Comparison of ENCODE assay signal across 25 mouse cellular contexts in the genomic region with DNA sequence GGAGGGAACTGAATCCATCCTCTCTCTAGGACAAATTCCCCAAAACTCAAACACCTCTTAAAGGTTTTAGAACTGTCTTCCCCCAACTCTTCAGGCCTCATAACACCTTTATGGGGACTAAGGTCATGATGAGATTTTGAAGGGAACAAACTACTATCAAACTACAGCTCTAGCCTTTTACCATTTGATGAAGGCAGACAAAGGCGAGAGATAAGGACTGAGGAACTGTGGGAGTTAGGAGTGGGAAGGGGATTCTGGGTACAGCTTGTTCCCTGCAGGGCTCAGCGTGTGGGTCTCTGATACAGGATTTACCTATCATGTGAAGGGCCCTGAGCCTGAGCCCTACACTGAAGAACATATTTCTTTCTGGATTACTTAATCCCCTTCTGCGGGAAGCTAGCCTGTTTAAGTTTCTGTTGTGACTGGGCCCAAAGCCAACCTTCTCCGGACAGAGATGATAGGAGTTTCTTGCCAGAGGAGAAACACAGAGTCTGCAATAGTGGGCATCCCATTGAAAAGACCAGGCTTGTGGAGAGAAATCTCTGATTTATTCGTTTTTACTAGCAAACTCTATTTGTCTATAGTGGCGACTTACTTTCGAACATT. TPM values are rescaled to one million over a fixed set of nuclear protein-coding genes. Genes with fewer than 3 reads are reported as not detected.
A peak's percentile ranks its signal among the peaks of the same experiment; 100 is the strongest.
DNase-seq lines count a peak whose midpoint lies in the region; ATAC-seq and TF ChIP-seq lines count a peak whose summit lies in the region.
"Had no signal": no experiment of that assay in that cellular context is flagged by ENCODE, and none has a peak within 500 bp of the region (broad histone marks: within the 10 kb centered on the region; RNA-seq: fewer than 3 reads in every experiment).

No protein-coding gene starts in this region.

- peaks cover 9% of the 10 kb centered on the region for H3K4me1 ChIP-seq in kidney, embryonic 16.5 days (ENCODE audit: insufficient read depth, low read length)
- no peaks in the 10 kb centered on the region for H3K4me1 ChIP-seq in lung, adult 2 months (ENCODE audit: control insufficient read depth, insufficient read depth, low read length)
- H3K4me1 ChIP-seq: embryonic facial prominence, embryonic 15.5 days; hindbrain, embryonic 15.5 days had no signal

- 86% methylated on average over 7 of the region's 7 CpGs for WGBS in kidney, embryonic 16.5 days
- 66% methylated on average over 7 of the region's 7 CpGs for whole genome bisulfite sequencing in lung, adult 2 months

- H3K9ac ChIP-seq in kidney, embryonic 16.5 days (replicated peaks; ENCODE audit: low read length), result no peak overlapping the region
- H3K9ac ChIP-seq: embryonic facial prominence, embryonic 15.5 days; forebrain, embryonic 15.5 days; heart, embryonic 12.5 days; hindbrain, embryonic 15.5 days had no signal

- no peaks in the 10 kb centered on the region for H3K27me3 ChIP-seq in kidney, embryonic 16.5 days (ENCODE audit: insufficient read depth, low read length)
- H3K27me3 ChIP-seq: forebrain, embryonic 15.5 days; heart, embryonic 12.5 days had no signal

- H3K27ac ChIP-seq in kidney, embryonic 16.5 days (ENCODE audit: low read length), result no peak overlapping the region
- H3K27ac ChIP-seq: embryonic facial prominence, embryonic 15.5 days; forebrain, embryonic 10.5 days; forebrain, embryonic 15.5 days; hindbrain, embryonic 15.5 days had no signal

- H3K36me3 ChIP-seq in kidney, embryonic 16.5 days (ENCODE audit: insufficient read depth, low read length), result no peaks in the 10 kb centered on the region
- H3K36me3 ChIP-seq: embryonic facial prominence, embryonic 15.5 days; forebrain, embryonic 10.5 days; forebrain, embryonic 15.5 days; G1E; heart, embryonic 12.5 days; hindbrain, embryonic 15.5 days had no signal

- no peak for TF ChIP-seq POLR2A in lung, adult 2 months (IDR thresholded peaks at IDR 0.05; ENCODE audit: borderline replicate concordance, extremely low read depth, low read depth, low read length)

- DNase-seq in cerebellum, postnatal 10 days, result peak; percentile 9 to 32
- DNase-seq in kidney, adult 9 months, result peak; percentile 34
- DNase-seq in lung, postnatal 10 days, result peak; percentile 38
- no peak for DNase-seq in lung, adult 2 months
- DNase-seq in R1 (ENCODE audit: low read depth, low spot score), result peak; percentile 64
- DNase-seq in adrenal gland, postnatal 10 days, result no peak
- DNase-seq: adrenal gland, postnatal 25 days; B cell, adult 2 months; cerebellum, adult 2 months; cerebellum, postnatal 14 days; embryo, embryonic 11 days; gastrocnemius, postnatal 14 days had no signal

- H3K4me2 ChIP-seq in kidney, embryonic 16.5 days (replicated peaks; ENCODE audit: low read depth, low read length), result no peak overlapping the region
- H3K4me2 ChIP-seq: embryonic facial prominence, embryonic 15.5 days; forebrain, embryonic 15.5 days; heart, embryonic 12.5 days; hindbrain, embryonic 15.5 days had no signal

- no peak for ATAC-seq in cerebellum, adult (ENCODE audit: insufficient number of reproducible peaks, low FRiP score, low TSS enrichment)
- no peak for ATAC-seq in kidney, embryonic 16.5 days (ENCODE audit: low FRiP score, low TSS enrichment)
- ATAC-seq: activated CD4-positive, CD25-positive, alpha-beta regulatory T cell, adult 4 months; CD4-positive, CD25-positive, alpha-beta regulatory T cell, adult 4 months; forebrain, embryonic 15.5 days had no signal

- no peaks in the 10 kb centered on the region for H3K9me3 ChIP-seq in kidney, embryonic 16.5 days (ENCODE audit: low read length)
- H3K9me3 ChIP-seq: embryonic facial prominence, embryonic 15.5 days; forebrain, embryonic 10.5 days; forebrain, embryonic 15.5 days; heart, embryonic 12.5 days; hindbrain, embryonic 15.5 days had no signal

- H3K4me3 ChIP-seq in kidney, embryonic 16.5 days (ENCODE audit: low read length), result no peak overlapping the region
- no peak overlapping the region for H3K4me3 ChIP-seq in lung, adult 2 months (replicated peaks; ENCODE audit: extremely low read depth, low read depth, low read length)
- H3K4me3 ChIP-seq: embryonic facial prominence, embryonic 15.5 days; erythroblast, embryonic 14.5 days; forebrain, embryonic 10.5 days; forebrain, embryonic 15.5 days; heart, embryonic 12.5 days; hindbrain, embryonic 15.5 days had no signal

- TF ChIP-seq CTCF in lung, adult 2 months (IDR thresholded peaks at IDR 0.05; ENCODE audit: insufficient read depth, low read length), result no peak

RNA-seq across cellular contexts. Expression of a gene that starts 27.4 kb away (rescaled TPM):
- polyA plus RNA-seq in kidney, embryonic 16.5 days (2015; fragmentation: Nextera tagmentation; extraction: Ambion mirVana), result 38.7 and 44.4 TPM in 2 replicates
- polyA plus RNA-seq in lung, adult 2 months (2012; rRNA removed), result 0.27 and 0.36 TPM in 2 replicates
- total RNA-seq in adrenal gland, postnatal 10 days (2021), result 1 to 10 TPM; 1.6 to 4.3 TPM
- total RNA-seq: adrenal gland, postnatal 25 days; common myeloid progenitor, adult 5-6 weeks; gastrocnemius, adult 18-20 months had no signal
- polyA plus RNA-seq: activated CD4-positive, CD25-positive, alpha-beta regulatory T cell, adult 4 months; CD4-positive, CD25-positive, alpha-beta regulatory T cell, adult 4 months; erythroblast, embryonic 14.5 days; G1E had no signal

Comparison
In these comparisons a context has a peak if more than half of its experiments do, and no peak if none do; other contexts are left out.
1. DNase-seq: peak in cerebellum, postnatal 10 days (2 of 2), kidney, adult 9 months (single experiment), lung, postnatal 10 days (single experiment) and R1 (single experiment); none in lung, adult 2 months (single experiment) and adrenal gland, postnatal 10 days (single experiment).
2. RNA of a gene that starts 27.4 kb away (polyA plus RNA-seq): 38.7 to 44.4 TPM in kidney, embryonic 16.5 days; 0.27 to 0.36 TPM in lung, adult 2 months; every median in the first group is over 10 times any median in the second.